Mouse (Mus musculus): ENCODE measurements around the gene Tmem40. TPM values are rescaled to one million over a fixed set of nuclear protein-coding genes. Genes with fewer than 3 reads are reported as not detected.

Gene Tmem40
- total and polyA plus RNA-seq, 3 experiments = not detected

DNA sequence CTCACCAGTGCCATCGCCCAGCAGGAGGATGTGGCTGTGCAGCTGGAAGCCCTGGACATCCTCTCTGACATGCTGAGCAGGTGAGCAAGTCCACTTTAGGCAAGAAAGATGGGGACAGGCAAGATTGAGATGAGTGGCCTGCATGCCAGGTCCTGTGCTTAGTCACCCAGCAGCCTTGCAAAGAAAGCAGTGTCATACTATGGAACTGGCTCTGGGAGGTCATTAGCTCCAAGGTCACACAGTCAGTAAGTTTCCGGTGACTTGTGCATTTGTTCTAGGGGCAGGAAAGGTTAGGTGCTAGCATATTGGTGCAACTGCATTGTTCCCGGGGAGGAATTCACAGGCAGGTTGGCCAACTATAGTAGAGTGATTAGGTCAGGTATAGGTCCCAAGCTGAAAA lies 20.6 kb upstream of the Tmem40 start:
- no peak overlapping the region for H3K9ac ChIP-seq (ENCODE audit: insufficient read depth, low read depth)
- H3K79me2 ChIP-seq (replicated peaks; ENCODE audit: control insufficient read depth, extremely low read depth, insufficient read depth, poor library complexity, severe bottlenecking) = no peaks in the 10 kb centered on the region
- TF ChIP-seq ZMIZ1 (IDR thresholded peaks at IDR 0.05; ENCODE audit: low read depth, low read length) (no peak), BHLHE40 (IDR thresholded peaks at IDR 0.05; ENCODE audit: low read depth, low read length) (no peak), MYC (IDR thresholded peaks at IDR 0.05; ENCODE audit: low read depth, low read length) (no peak)
- H3K4me1 ChIP-seq (ENCODE audit: control insufficient read depth in 1 of 2, insufficient read depth in 2 of 2) = no peaks in the 10 kb centered on the region; a peak in 1 of 4 replicates
- H3K27me3 ChIP-seq (replicated peaks) = no peaks in the 10 kb centered on the region
- no peaks in the 10 kb centered on the region for H3K9me3 ChIP-seq (replicated peaks; ENCODE audit: low read length)
- dilution Hi-C loops (cut with MboI; ENCODE audit: extremely low pct_ligation_motif_present, extremely low pct_unique_long_range_greater_than_20kb, low sequenced_read_pairs) = no loop called here
- no peak overlapping the region for H3K4me2 ChIP-seq (ENCODE audit: insufficient read depth, low read depth, poor library complexity, severe bottlenecking)
- H3K36me3 ChIP-seq (replicated peaks in 1 of 2; ENCODE audit: control insufficient read depth in 1 of 2, insufficient read depth in 1 of 2, low read length in 1 of 2) = peaks cover 55 to 93% of the 10 kb centered on the region in 2 experiments
- no peak for DNase-seq (ENCODE audit: extremely low read depth)
- H3K4me3 ChIP-seq (replicated peaks in 1 of 3; ENCODE audit: low read depth in 2 of 3, low read length in 2 of 3, poor library complexity in 1 of 3) = no peak overlapping the region
- H3K27ac ChIP-seq (ENCODE audit: insufficient read depth, low read depth) = no peak overlapping the region
- in situ Hi-C loops (cut with MboI; ENCODE audit: low pct_ligation_motif_present, low pct_unique_long_range_greater_than_20kb, low sequenced_read_pairs) = no loop called here

DNA sequence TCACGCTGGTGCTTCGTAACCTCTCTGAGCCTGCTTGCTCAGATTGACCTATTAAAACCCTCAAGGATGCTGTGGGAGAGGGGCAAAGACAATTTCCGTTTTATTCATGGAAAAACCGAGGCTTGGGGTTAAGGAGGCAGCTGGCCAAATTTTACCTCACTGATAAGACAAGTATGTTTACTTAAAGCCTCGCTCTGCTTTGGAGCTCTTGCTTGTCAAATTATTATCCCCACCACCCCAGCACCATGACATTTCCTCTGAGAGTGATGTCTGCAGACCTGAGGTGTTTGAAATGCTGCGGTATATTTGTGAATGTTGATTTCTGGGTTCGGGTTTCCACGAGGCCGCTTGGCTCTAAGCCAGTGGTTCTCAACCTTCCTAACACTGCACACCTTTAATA lies 14.2 kb upstream of the Tmem40 start:
- peaks cover 4% of the 10 kb centered on the region for H3K79me2 ChIP-seq (replicated peaks; ENCODE audit: control insufficient read depth, extremely low read depth, insufficient read depth, poor library complexity, severe bottlenecking)
- dilution Hi-C loops (cut with MboI; ENCODE audit: extremely low pct_ligation_motif_present, extremely low pct_unique_long_range_greater_than_20kb, low sequenced_read_pairs) (no loop called here), in situ Hi-C loops (cut with MboI; ENCODE audit: low pct_ligation_motif_present, low pct_unique_long_range_greater_than_20kb, low sequenced_read_pairs) (no loop called here)
- TF ChIP-seq JUND (conservative IDR thresholded peaks at IDR 0.05; ENCODE audit: low read depth, low read length) = no peak
- no peak for TF ChIP-seq NELFE (IDR thresholded peaks at IDR 0.05; ENCODE audit: low read depth, low read length)
- TF ChIP-seq MAZ (IDR thresholded peaks at IDR 0.05; ENCODE audit: low read depth, low read length) = no peak
- peaks cover 9 to 38% of the 10 kb centered on the region in 2 experiments for H3K36me3 ChIP-seq (replicated peaks in 1 of 2; ENCODE audit: control insufficient read depth in 1 of 2, insufficient read depth in 1 of 2, low read length in 1 of 2)
- no peak overlapping the region for H3K27ac ChIP-seq (ENCODE audit: insufficient read depth, low read depth)
- H3K27me3 ChIP-seq (replicated peaks) = no peaks in the 10 kb centered on the region
- H3K4me2 ChIP-seq (ENCODE audit: insufficient read depth, low read depth, poor library complexity, severe bottlenecking) = 0 out of 2 replicates have a peak overlapping the region, but pooled peaks have one; percentile 8
- DNase-seq (ENCODE audit: extremely low read depth) = no peak
- H3K4me1 ChIP-seq (ENCODE audit: control insufficient read depth in 1 of 2, insufficient read depth in 2 of 2) = peaks cover 6 to 24% of the 10 kb centered on the region in 2 experiments
- no peaks in the 10 kb centered on the region for H3K9me3 ChIP-seq (replicated peaks; ENCODE audit: low read length)
- no peak overlapping the region for H3K4me3 ChIP-seq (replicated peaks in 1 of 3; ENCODE audit: low read depth in 2 of 3, low read length in 2 of 3, poor library complexity in 1 of 3)
- H3K9ac ChIP-seq (ENCODE audit: insufficient read depth, low read depth) = no peak overlapping the region

DNA sequence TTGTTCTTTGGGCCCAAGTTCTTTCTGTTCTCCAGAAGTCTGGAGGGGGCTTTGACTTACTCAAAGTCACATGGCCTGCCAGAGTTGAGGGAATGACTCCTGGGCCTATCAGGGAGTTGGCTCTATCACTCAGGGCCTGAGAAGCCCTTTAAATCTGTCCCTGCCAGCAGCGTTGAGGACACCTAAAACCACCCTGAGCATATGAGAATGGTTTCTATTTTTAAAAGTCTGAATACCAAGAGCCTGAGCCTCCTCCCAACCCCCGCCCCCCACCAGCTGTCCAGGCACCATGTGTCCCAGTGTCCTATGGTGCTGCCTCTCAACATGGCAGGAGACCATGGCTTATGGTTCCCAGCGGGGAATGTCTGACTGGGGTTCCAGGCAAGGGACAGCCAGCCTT lies 13.6 kb upstream of the Tmem40 start:
- H3K9me3 ChIP-seq (replicated peaks; ENCODE audit: low read length) = no peaks in the 10 kb centered on the region
- no peaks in the 10 kb centered on the region for H3K27me3 ChIP-seq (replicated peaks)
- H3K4me2 ChIP-seq (ENCODE audit: insufficient read depth, low read depth, poor library complexity, severe bottlenecking) = peak overlapping the region; percentile 93
- no peak overlapping the region for H3K27ac ChIP-seq (ENCODE audit: insufficient read depth, low read depth)
- peaks cover 4 to 32% of the 10 kb centered on the region in 2 experiments for H3K36me3 ChIP-seq (replicated peaks in 1 of 2; ENCODE audit: control insufficient read depth in 1 of 2, insufficient read depth in 1 of 2, low read length in 1 of 2)
- dilution Hi-C loops (cut with MboI; ENCODE audit: extremely low pct_ligation_motif_present, extremely low pct_unique_long_range_greater_than_20kb, low sequenced_read_pairs) (no loop called here), in situ Hi-C loops (cut with MboI; ENCODE audit: low pct_ligation_motif_present, low pct_unique_long_range_greater_than_20kb, low sequenced_read_pairs) (no loop called here)
- peaks cover 6 to 24% of the 10 kb centered on the region in 2 experiments for H3K4me1 ChIP-seq (ENCODE audit: control insufficient read depth in 1 of 2, insufficient read depth in 2 of 2)
- H3K4me3 ChIP-seq (replicated peaks in 1 of 3; ENCODE audit: low read depth in 2 of 3, low read length in 2 of 3, poor library complexity in 1 of 3) = peak overlapping the region in 2 of 3 experiments; percentile 64 to 72
- TF ChIP-seq SIN3A (IDR thresholded peaks at IDR 0.05; ENCODE audit: low read length) = peak; percentile 49; the same call in 1 of the 2 replicates
- peak; percentile 16; the same call in 1 of the 2 replicates for TF ChIP-seq MAX (IDR thresholded peaks at IDR 0.05; ENCODE audit: low read length)
- no peak for TF ChIP-seq ZNF384 (IDR thresholded peaks at IDR 0.05; ENCODE audit: low read depth, low read length)
- H3K79me2 ChIP-seq (replicated peaks; ENCODE audit: control insufficient read depth, extremely low read depth, insufficient read depth, poor library complexity, severe bottlenecking) = peaks cover 4% of the 10 kb centered on the region
- no peak for DNase-seq (ENCODE audit: extremely low read depth)
- H3K9ac ChIP-seq (ENCODE audit: insufficient read depth, low read depth) = no peak overlapping the region

Data from CH12.LX (cell line).